Mouse (Mus musculus): ENCODE results near the gene Axin2. TPM values are rescaled to one million over a fixed set of nuclear protein-coding genes. Genes with fewer than 3 reads are reported as not detected.

Axin2 gene
- polyA plus RNA-seq, 1 experiment from 2014 or later = 0.47 TPM

DNA sequence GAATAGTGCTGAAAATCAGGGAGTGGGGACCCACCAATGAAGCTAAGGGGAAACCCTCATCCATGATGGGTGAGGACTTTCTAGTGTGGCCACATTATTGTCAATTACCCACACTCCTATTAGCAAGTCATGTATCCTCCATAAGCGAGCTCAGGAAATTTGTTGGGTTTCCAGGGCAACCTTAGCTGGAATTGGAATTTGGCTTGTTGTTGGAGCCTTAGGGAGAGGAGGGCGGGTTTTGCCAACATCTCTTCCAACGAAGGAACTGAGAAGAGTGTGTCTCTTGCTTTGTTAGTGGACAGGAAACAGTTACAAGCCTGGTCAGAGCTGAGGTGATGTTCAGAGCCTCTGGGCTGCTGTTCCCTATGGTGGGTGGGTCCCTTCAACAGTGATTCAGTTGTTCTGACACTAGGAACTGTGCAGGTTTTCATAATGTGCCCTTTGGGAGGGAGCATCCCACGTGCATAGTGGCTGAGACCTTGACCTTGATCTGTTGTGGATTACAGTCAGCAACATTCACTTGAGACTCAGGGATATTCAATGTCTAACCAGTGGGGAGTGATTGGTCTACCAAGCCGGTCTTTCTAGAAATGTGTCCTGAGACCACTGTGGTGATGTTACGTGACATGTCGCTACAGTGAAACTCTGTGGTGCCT, 63.4 kb downstream of the Axin2 start:
- WGBS (ENCODE audit: insufficient replicate concordance) = 69% methylated on average over 7 of the region's 7 CpGs
- Histone ChIP-seq H3K9me3 (ENCODE audit: low read length) (no peaks in the 10 kb centered on the region), H3K4me3 (ENCODE audit: low read depth, low read length) (no peak overlapping the region), H3K27ac (ENCODE audit: low read depth) (no peak overlapping the region), H3K27me3 (ENCODE audit: insufficient read depth, low read length) (no peaks in the 10 kb centered on the region), H3K4me1 (ENCODE audit: insufficient read depth) (no peaks in the 10 kb centered on the region), H3K4me2 (ENCODE audit: low read depth, low read length) (no peak overlapping the region), H3K9ac (replicated peaks) (no peak overlapping the region), H3K36me3 (replicated peaks; ENCODE audit: insufficient read depth, low read length) (no peaks in the 10 kb centered on the region)
- TF ChIP-seq EP300 (IDR thresholded peaks at IDR 0.05; ENCODE audit: low read depth) (no peak), CTCF (IDR thresholded peaks at IDR 0.05; ENCODE audit: low read depth) (no peak)
- DNase-seq = no peak
- ATAC-seq = no peak

GRCm38 (mm10) chr11:108984711-108985419, 64.7 kb downstream of the Axin2 start:
- ATAC-seq (no peak), DNase-seq (no peak)
- TF ChIP-seq EP300 (IDR thresholded peaks at IDR 0.05; ENCODE audit: low read depth) = no peak
- TF ChIP-seq CTCF (IDR thresholded peaks at IDR 0.05; ENCODE audit: low read depth) = no peak
- Histone ChIP-seq H3K4me1 (ENCODE audit: insufficient read depth) (no peaks in the 10 kb centered on the region), H3K27me3 (ENCODE audit: insufficient read depth, low read length) (no peaks in the 10 kb centered on the region), H3K4me2 (ENCODE audit: low read depth, low read length) (no peak overlapping the region), H3K9me3 (ENCODE audit: low read length) (no peaks in the 10 kb centered on the region), H3K27ac (ENCODE audit: low read depth) (no peak overlapping the region), H3K36me3 (replicated peaks; ENCODE audit: insufficient read depth, low read length) (no peaks in the 10 kb centered on the region), H3K4me3 (ENCODE audit: low read depth, low read length) (no peak overlapping the region), H3K9ac (replicated peaks) (no peak overlapping the region)
- 54% methylated on average over 5 of the region's 5 CpGs for WGBS (ENCODE audit: insufficient replicate concordance)

DNA sequence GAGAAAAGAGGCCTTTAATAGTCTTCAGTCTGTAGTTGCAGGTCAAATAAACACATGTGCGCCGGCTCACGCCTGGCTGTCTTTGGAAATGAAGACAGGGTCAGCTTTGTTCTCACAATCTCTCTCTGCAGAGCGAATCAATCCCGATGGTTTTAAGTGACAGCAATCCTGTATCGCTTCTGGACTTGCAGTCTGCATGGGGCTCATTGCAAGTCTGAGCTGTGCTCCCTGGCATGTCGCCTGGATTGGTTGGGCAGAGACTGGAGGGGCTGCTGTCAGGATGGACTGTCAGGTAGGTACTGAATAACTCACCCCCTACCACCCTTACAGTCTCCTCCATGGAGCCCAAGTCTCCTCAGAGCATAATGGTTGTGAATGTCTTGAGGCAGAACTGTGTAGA, 65.7 kb downstream of the Axin2 start:
- Histone ChIP-seq H3K36me3 (replicated peaks; ENCODE audit: insufficient read depth, low read length) (no peaks in the 10 kb centered on the region), H3K9me3 (ENCODE audit: low read length) (no peaks in the 10 kb centered on the region), H3K27me3 (ENCODE audit: insufficient read depth, low read length) (no peaks in the 10 kb centered on the region), H3K9ac (replicated peaks) (no peak overlapping the region), H3K27ac (ENCODE audit: low read depth) (no peak overlapping the region), H3K4me3 (ENCODE audit: low read depth, low read length) (no peak overlapping the region), H3K4me1 (ENCODE audit: insufficient read depth) (no peaks in the 10 kb centered on the region), H3K4me2 (ENCODE audit: low read depth, low read length) (no peak overlapping the region)
- DNase-seq (no peak), ATAC-seq (no peak)
- WGBS (ENCODE audit: insufficient replicate concordance) = 77% methylated on average over 7 of the region's 7 CpGs
- TF ChIP-seq EP300 (IDR thresholded peaks at IDR 0.05; ENCODE audit: low read depth) (no peak), CTCF (IDR thresholded peaks at IDR 0.05; ENCODE audit: low read depth) (no peak)

- no peaks in the 10 kb centered on the region for H3K27me3 ChIP-seq (ENCODE audit: insufficient read depth, low read length)
- no peak overlapping the region for H3K4me3 ChIP-seq (ENCODE audit: low read depth, low read length)
- no peaks in the 10 kb centered on the region for H3K4me1 ChIP-seq (ENCODE audit: insufficient read depth)
- no peak overlapping the region for H3K9ac ChIP-seq (replicated peaks)
- no peak overlapping the region for H3K27ac ChIP-seq (ENCODE audit: low read depth)
- ATAC-seq = no peak
- no peaks in the 10 kb centered on the region for H3K9me3 ChIP-seq (ENCODE audit: low read length)
- no peaks in the 10 kb centered on the region for H3K36me3 ChIP-seq (replicated peaks; ENCODE audit: insufficient read depth, low read length)
- 63% methylated on average over 3 of the region's 3 CpGs for WGBS (ENCODE audit: insufficient replicate concordance)
- no peak overlapping the region for H3K4me2 ChIP-seq (ENCODE audit: low read depth, low read length)
- no peak for DNase-seq
- TF ChIP-seq CTCF (IDR thresholded peaks at IDR 0.05; ENCODE audit: low read depth) = no peak
- no peak for TF ChIP-seq EP300 (IDR thresholded peaks at IDR 0.05; ENCODE audit: low read depth)
Measured at GRCm38 (mm10) chr11:108987226-108987625, 67.1 kb downstream of the Axin2 start.

DNA sequence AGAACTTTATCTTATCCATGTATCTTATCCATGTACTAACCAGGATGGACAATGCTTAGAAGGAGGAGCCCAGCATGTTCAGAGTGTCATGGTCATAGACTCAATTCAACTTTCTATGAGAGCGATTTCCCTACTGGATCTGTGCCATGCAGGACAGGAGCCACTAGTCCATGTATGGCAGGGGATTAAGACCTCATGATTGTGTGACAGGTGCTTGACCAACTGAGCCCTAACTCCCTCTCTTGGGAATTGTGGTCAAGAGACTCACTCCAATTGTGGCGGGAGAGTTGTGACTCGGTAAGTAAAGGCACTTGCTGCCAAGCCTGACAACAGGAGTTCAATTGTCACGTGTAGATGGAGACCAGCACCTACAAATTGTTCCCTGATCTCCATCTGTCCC, 67.6 kb downstream of the Axin2 start:
- no peak overlapping the region for H3K4me2 ChIP-seq (ENCODE audit: low read depth, low read length)
- no peak for TF ChIP-seq EP300 (IDR thresholded peaks at IDR 0.05; ENCODE audit: low read depth)
- H3K27ac ChIP-seq (ENCODE audit: low read depth) = no peak overlapping the region
- no peaks in the 10 kb centered on the region for H3K4me1 ChIP-seq (ENCODE audit: insufficient read depth)
- H3K4me3 ChIP-seq (ENCODE audit: low read depth, low read length) = no peak overlapping the region
- WGBS (ENCODE audit: insufficient replicate concordance) = 77% methylated on average over 4 of the region's 4 CpGs
- H3K9me3 ChIP-seq (ENCODE audit: low read length) = no peaks in the 10 kb centered on the region
- ATAC-seq = no peak
- no peak overlapping the region for H3K9ac ChIP-seq (replicated peaks)
- no peaks in the 10 kb centered on the region for H3K27me3 ChIP-seq (ENCODE audit: insufficient read depth, low read length)
- no peaks in the 10 kb centered on the region for H3K36me3 ChIP-seq (replicated peaks; ENCODE audit: insufficient read depth, low read length)
- DNase-seq = no peak

DNA sequence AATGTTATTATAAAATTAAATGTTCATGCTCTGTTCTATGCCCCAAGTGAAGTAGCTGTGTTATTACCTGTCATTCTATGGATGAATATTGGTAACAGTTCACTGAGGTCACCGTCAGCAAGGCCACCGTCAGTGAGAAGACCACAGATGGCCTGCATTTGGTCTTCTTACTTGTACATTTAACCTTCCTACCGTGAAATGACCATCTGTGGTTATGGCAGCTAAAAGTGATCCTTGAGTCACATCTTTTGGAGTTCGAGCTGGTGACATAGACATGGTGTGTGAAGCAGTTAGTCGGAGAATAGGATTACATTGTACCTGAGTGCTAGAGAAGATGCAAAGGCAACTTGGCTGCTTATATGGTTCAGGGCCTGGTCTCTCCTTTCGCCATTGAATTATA, 68.1 kb downstream of the Axin2 start:
- WGBS (ENCODE audit: insufficient replicate concordance) = 83% methylated on average over 6 of the region's 6 CpGs
- H3K9ac ChIP-seq (replicated peaks) = no peak overlapping the region
- H3K4me2 ChIP-seq (ENCODE audit: low read depth, low read length) = no peak overlapping the region
- H3K4me1 ChIP-seq (ENCODE audit: insufficient read depth) = no peaks in the 10 kb centered on the region
- TF ChIP-seq EP300 (IDR thresholded peaks at IDR 0.05; ENCODE audit: low read depth) (no peak), CTCF (IDR thresholded peaks at IDR 0.05; ENCODE audit: low read depth) (no peak)
- no peak overlapping the region for H3K4me3 ChIP-seq (ENCODE audit: low read depth, low read length)
- ATAC-seq = no peak
- no peaks in the 10 kb centered on the region for H3K36me3 ChIP-seq (replicated peaks; ENCODE audit: insufficient read depth, low read length)
- DNase-seq = no peak
- H3K27ac ChIP-seq (ENCODE audit: low read depth) = no peak overlapping the region
- no peaks in the 10 kb centered on the region for H3K9me3 ChIP-seq (ENCODE audit: low read length)
- no peaks in the 10 kb centered on the region for H3K27me3 ChIP-seq (ENCODE audit: insufficient read depth, low read length)

Measured in liver, postnatal 0 days (tissue).